Mouse (Mus musculus) MEL (cell line): ENCODE data around the gene Pcnx.

Source experiments
- E2F4 ChIP-seq: IDR thresholded peaks from 2 replicates; pipeline ENCODE4 v1.6.1; 2011; ENCODE audit warnings: low read depth, low read length, improper control_type of control experiment, borderline replicate concordance
- HCFC1 ChIP-seq: IDR thresholded peaks from 2 replicates; pipeline ENCODE4 v1.6.1; 2012; ENCODE audit warnings: low read depth, mild to moderate bottlenecking, inconsistent platforms, low read length, improper control_type of control experiment, moderate library complexity
- JUND ChIP-seq: IDR thresholded peaks from 2 replicates; pipeline ENCODE4 v1.6.1; 2011; ENCODE audit warnings: low read depth, mild to moderate bottlenecking, improper control_type of control experiment, low read length
- POLR2A ChIP-seq, 2 experiments: IDR thresholded peaks; 2 replicates each; pipeline ENCODE4 v1.6.1; 2011 to 2012; ENCODE audit warnings: low read length in 2 of 2, mild to moderate bottlenecking in 2 of 2, control low read depth in 1 of 2, improper control_type of control experiment in 1 of 2, low read depth in 1 of 2, moderate library complexity in 1 of 2; ENCODE audit not compliant: control insufficient read depth in 1 of 2, insufficient read depth in 1 of 2, poor library complexity in 1 of 2
- SMC3 ChIP-seq: IDR thresholded peaks from 2 replicates; pipeline ENCODE4 v1.6.1; 2011; ENCODE audit warnings: low read depth, low read length, improper control_type of control experiment
- TBP ChIP-seq: IDR thresholded peaks from 2 replicates; pipeline ENCODE4 v1.8.0; 2011; ENCODE audit warnings: low read depth, low read length, improper control_type of control experiment
- ZC3H11A ChIP-seq: IDR thresholded peaks from 2 replicates; pipeline ENCODE4 v1.6.1; 2012; ENCODE audit warnings: low read depth, mild to moderate bottlenecking, inconsistent platforms, low read length, improper control_type of control experiment

- peak; percentile 79 for TF ChIP-seq SMC3
- no peak for TF ChIP-seq POLR2A (IDR thresholded peaks at IDR 0.05; ENCODE audit: control insufficient read depth in 1 of 2, insufficient read depth in 1 of 2, low read depth in 1 of 2, low read length in 2 of 2, poor library complexity in 1 of 2)
- no peak for TF ChIP-seq JUND
- TF ChIP-seq E2F4, result no peak
- no peak for TF ChIP-seq HCFC1
- TF ChIP-seq TBP, result no peak
- TF ChIP-seq ZC3H11A, result peak; percentile 51; the same call in 1 of the 2 replicates
These were observed 115.0 kb downstream of the Pcnx start for GRCm38 (mm10) chr12:81974806-81975205.
